Mouse (Mus musculus): ENCODE measurements around the gene Homer1.

GRCm38 (mm10) chr13:93380399-93381063 is 81.1 kb downstream of the Homer1 start:
- TF ChIP-seq EP300 (IDR thresholded peaks at IDR 0.05; ENCODE audit: insufficient read depth, low read depth, low read length), result no peak
- TF ChIP-seq CTCF (IDR thresholded peaks at IDR 0.05; ENCODE audit: low read depth, low read length), result no peak

Measured in ES-Bruce4 (cell line).